Mouse (Mus musculus): ENCODE measurements around the gene Tst. TPM values are rescaled to one million over a fixed set of nuclear protein-coding genes. Genes with fewer than 3 reads are reported as not detected.

The Tst gene
- polyA plus RNA-seq, 1 experiment from 2014 or later, result 123 TPM

Other genes with a start within 250 kb of the Tst start
- gene Ift27, start 231.8 kb downstream of the Tst start, polyA plus RNA-seq (2015; fragmentation: Nextera tagmentation; extraction: Ambion mirVana), result 57.7 and 66.6 TPM in 2 replicates
- 0.25 and 0.28 TPM in 2 replicates for gene Pvalb, start 199.5 kb downstream of the Tst start, polyA plus RNA-seq (2015; fragmentation: Nextera tagmentation; extraction: Ambion mirVana)
- 7.5 and 11.9 TPM in 2 replicates for gene Ncf4, start 161.1 kb downstream of the Tst start, polyA plus RNA-seq (2015; fragmentation: Nextera tagmentation; extraction: Ambion mirVana)
- 0.42 and 0.90 TPM in 2 replicates for gene Csf2rb2, start 100.2 kb downstream of the Tst start, polyA plus RNA-seq (2015; fragmentation: Nextera tagmentation; extraction: Ambion mirVana)
- gene Csf2rb, start 80.2 kb downstream of the Tst start, polyA plus RNA-seq (2015; fragmentation: Nextera tagmentation; extraction: Ambion mirVana), result 2.4 and 3.4 TPM in 2 replicates
- gene Tex33, start 10.0 kb downstream of the Tst start, polyA plus RNA-seq (2015; fragmentation: Nextera tagmentation; extraction: Ambion mirVana), result not detected in 2 replicates
- gene Mpst, start 509 bp upstream of the Tst start, polyA plus RNA-seq (2015; fragmentation: Nextera tagmentation; extraction: Ambion mirVana), result 6.8 TPM in 2 replicates
- 28.1 and 32.0 TPM in 2 replicates for gene Kctd17, start 22.7 kb upstream of the Tst start, polyA plus RNA-seq (2015; fragmentation: Nextera tagmentation; extraction: Ambion mirVana)
- gene Tmprss6, start 62.7 kb upstream of the Tst start, polyA plus RNA-seq (2015; fragmentation: Nextera tagmentation; extraction: Ambion mirVana), result 1.8 TPM in 2 replicates
- gene Il2rb, start 89.4 kb upstream of the Tst start, polyA plus RNA-seq (2015; fragmentation: Nextera tagmentation; extraction: Ambion mirVana), result 0.75 and 0.92 TPM in 2 replicates
- gene C1qtnf6, start 125.5 kb upstream of the Tst start, polyA plus RNA-seq (2015; fragmentation: Nextera tagmentation; extraction: Ambion mirVana), result 31.3 and 35.6 TPM in 2 replicates
- 0.12 and 0.39 TPM in 2 replicates for gene Sstr3, start 138.8 kb upstream of the Tst start, polyA plus RNA-seq (2015; fragmentation: Nextera tagmentation; extraction: Ambion mirVana)
- gene Rac2, start 166.9 kb upstream of the Tst start, polyA plus RNA-seq (2015; fragmentation: Nextera tagmentation; extraction: Ambion mirVana), result 21.1 and 26.2 TPM in 2 replicates
- 10.0 and 12.9 TPM in 2 replicates for gene Cyth4, start 191.1 kb upstream of the Tst start, polyA plus RNA-seq (2015; fragmentation: Nextera tagmentation; extraction: Ambion mirVana)

Data from stomach, embryonic 16.5 days (tissue).